ENCODE assay signal across 8 mouse cellular contexts in genomic region chr9:121108110-121108509, GRCm38 (mm10).
DNase-seq lines count a peak whose midpoint lies in the region.

No protein-coding gene starts in this region.

- peak; percentile 57 for DNase-seq in 3134 (ENCODE audit: extremely low read depth, insufficient read length, low spot score)
- peak; percentile 65 for DNase-seq in adrenal gland, adult 2 months
- DNase-seq in embryo, embryonic 9.5 days (ENCODE audit: extremely low spot score), result peak; percentile 90
- peak; percentile 7 to 37 for DNase-seq in heart, adult 9 months (ENCODE audit: low spot score in 2 of 2)
- peak; percentile 75 for DNase-seq in kidney, postnatal 14 days
- peak; percentile 28 to 49 for DNase-seq in lung, adult 18-20 months
- peak; percentile 10 for DNase-seq in ovary, adult 18-20 months (ENCODE audit: low spot score)
- peak; percentile 58 for DNase-seq in thymus, postnatal 25 days

Comparison
In these comparisons a context has a peak if more than half of its experiments do, and no peak if none do; other contexts are left out.
1. Peak in every context shown above with its lines: DNase-seq.
2. DNase-seq: peak in every context shown above with its lines; median percentile 90 in embryo, embryonic 9.5 days; 75 in kidney, postnatal 14 days; 65 in adrenal gland, adult 2 months; 58 in thymus, postnatal 25 days; 57 in 3134; 38 in lung, adult 18-20 months; 22 in heart, adult 9 months; 10 in ovary, adult 18-20 months.